Mouse (Mus musculus) yolk sac, embryonic 10.5 days (tissue): ENCODE data around the gene Socs2.

ENCODE experiments used
- DNase-seq: peaks from one replicate; pipeline ENCODE4 v3.0.0-alpha.2; 2017; ENCODE audit warnings: low spot score

Socs2 gene

DNA sequence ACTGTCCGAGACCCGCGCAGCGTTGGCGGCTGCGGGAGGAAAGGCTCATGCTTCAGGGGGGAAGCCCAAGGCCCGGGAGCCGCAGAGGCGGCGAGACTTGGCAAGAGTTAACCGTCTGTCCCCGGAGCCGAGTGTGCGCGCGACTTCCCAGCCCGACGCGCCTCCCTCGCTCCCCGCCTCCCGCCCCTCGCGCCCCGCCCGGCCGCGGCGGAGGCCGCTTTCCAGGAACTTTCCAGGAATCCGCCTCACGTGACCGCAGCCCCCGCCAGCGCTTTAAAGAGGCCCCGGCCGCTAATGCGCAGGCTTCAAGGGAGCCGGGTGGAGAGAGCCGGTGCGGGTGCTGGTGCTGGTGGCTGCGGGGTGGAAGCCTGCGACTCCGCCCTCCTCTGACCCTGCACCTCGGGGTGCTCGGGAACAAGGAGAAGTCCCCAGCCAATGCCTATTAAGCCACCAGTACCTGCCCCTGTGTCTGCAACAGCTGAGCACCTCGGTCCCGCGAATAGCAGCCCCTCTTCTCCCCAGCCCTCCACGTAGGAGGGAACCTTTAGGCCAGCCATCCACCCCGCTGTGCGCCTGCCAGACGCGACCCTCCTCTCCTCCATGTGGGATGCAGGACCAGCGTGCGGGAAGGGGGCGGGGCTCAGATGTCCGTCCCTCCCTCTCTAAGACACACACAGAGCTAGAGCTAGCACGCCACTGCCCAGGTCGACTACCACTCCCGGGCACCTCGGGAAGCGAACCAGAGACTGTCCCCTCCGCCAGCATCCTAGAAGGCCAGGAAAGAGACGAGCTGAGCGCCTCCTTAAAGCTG lies at the start of gene Socs2:
Gene Socs2 (minus strand): TSS at position 496 of the 811 bp plus-strand sequence.
- peak; percentile 93 for DNase-seq

GRCm38 (mm10) chr10:95465485-95465896 lies 48.5 kb upstream of the Socs2 start:
- DNase-seq = no peak

GRCm38 (mm10) chr10:95464527-95464926 lies 47.5 kb upstream of the Socs2 start:
- no peak for DNase-seq

DNA sequence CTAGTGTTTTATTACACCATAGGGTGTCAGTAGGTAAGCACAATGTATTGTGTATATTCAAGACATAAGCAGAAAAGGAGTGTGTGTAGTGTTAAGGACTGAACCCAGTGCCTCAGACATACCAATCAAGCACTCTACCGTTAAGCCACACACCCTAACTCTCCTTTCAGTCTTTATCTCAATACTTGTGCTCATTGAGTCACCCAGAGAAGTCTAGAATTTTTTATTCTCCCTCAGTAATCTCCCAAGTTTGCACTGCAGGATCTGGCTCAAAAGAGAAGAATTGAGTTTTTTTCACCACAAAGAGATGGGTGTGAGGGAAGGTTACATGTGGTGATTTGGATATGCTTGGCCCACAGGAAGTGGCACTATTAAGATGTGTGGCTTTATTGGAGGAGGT lies 45.3 kb upstream of the Socs2 start:
- DNase-seq = no peak

- no peak for DNase-seq
These were observed 44.1 kb upstream of the Socs2 start for GRCm38 (mm10) chr10:95461053-95461553.

- no peak for DNase-seq
These were observed 41.2 kb upstream of the Socs2 start for GRCm38 (mm10) chr10:95458050-95458806.

- DNase-seq = no peak
These were observed 40.5 kb upstream of the Socs2 start for GRCm38 (mm10) chr10:95457367-95458049.

DNA sequence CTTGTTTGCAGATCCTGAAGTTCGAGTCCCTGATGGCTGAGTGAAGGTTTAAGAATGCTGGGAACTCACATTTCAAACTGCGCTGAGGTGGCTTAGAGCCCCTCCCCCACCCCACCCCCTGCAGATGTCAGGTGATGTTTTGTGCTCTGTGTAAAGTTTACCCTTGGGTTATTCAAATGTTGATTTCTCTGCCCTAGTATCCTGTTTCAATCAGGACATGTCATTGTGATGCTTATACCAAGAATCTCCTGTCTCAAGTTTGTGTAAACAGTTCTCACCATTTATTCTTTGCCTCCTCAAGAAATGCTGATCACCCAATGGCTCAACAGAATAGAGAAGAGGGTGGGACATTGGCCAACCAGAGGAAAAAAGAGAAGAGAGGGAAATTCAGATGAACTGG lies 39.1 kb upstream of the Socs2 start:
- no peak for DNase-seq

DNA sequence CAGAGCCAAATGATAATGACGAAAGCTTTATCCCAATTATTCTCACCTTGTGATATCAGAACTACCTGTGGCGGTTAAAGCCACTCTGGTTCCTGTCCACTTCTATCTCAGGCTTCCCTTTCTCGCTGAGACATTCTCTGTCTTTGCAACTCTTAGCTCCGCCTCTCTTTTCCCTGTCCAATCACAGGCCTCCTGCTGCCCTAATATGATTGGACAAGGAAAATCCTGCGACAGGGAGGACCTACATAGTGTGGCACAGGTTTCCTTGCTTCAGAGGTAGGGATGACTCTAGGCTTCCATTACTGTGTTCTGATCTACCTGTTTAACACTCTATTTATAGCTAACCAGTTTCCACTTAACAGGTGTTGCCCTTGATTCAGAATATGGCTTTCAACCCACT lies 36.3 kb upstream of the Socs2 start:
- no peak for DNase-seq

DNA sequence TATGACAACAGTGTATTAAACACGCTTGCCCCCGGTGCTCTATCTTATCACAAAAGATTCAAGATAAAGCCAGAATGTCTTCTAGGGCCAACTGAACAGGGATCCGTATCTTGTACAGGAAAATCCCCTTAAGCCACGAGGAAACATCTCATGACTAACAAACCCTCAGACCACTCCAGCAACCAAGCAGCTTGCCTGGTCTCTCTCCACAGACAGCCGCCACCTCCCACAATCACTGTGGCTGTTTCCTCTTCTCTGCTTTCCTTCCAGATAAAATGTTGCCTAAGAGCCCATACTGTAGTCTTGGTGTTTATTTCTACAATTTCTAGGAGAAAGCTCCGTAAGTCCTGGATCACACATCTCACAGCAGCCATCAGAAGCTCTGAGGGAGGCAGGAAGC lies 32.1 kb upstream of the Socs2 start:
- no peak for DNase-seq

DNA sequence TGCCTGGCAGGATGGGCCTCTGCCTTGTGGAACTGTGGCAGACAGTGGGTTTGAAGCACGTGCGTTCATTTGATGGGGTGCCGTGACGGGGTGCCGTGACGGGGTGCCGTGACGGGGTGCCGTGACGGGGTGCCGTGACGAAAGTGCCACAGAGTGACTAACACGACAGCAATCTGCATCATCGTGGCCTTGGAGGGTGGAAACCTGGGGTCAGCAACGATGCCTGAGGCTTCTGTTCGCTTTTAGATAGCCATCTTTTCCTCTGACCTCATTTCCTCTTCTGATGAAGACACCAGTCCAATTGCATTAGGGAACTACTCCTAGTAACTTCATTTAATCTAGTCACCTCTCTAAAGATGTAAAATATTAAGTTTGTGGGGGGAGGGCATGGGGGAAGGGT lies 31.0 kb upstream of the Socs2 start:
- DNase-seq = no peak

DNA sequence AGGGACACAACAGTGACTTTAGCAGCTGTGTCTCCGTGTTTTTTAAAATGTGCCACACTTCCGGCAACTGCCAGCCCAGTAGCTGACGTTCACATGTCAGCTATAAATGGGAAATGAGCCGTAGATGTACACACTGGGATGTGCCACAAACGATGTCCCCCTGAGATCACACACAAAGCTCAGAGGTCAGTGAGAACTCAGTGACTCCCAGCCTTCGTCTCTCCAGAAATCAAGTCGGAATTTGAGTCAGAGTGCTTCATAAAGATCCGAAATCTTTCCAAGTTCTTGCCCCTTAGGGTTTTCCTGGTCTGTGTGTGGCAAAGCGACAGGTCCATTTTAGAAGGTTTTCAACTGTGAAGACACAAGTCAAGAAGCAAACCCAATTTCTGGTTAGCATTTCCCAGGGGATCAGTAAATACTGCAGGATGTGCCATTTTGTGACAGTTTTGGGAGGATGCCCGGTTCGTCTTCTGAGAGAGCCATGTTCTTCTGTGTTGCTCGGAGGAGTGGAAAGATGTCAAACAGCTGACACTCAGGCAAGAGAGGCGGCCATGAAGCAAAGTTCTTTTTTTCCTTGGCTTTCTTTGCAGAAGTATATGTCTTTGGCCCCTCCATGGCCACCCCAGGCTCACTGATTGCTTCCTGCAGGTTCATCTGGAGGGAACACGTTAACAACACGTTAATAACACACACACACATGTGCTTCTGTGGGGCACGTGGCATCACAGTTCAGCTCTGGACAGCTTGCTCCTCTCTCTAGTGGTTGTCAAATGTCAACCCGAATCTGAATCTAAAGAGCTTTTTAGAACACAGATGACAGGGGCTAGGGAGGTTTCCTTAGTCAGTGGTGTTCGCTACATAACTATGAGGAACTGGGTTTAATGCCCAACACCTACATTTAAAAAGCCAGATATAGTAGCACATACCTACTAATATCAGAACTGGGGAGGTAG lies 28.4 kb upstream of the Socs2 start:
- DNase-seq = no peak

- no peak for DNase-seq
These were observed 25.4 kb upstream of the Socs2 start for GRCm38 (mm10) chr10:95442334-95442733.

DNA sequence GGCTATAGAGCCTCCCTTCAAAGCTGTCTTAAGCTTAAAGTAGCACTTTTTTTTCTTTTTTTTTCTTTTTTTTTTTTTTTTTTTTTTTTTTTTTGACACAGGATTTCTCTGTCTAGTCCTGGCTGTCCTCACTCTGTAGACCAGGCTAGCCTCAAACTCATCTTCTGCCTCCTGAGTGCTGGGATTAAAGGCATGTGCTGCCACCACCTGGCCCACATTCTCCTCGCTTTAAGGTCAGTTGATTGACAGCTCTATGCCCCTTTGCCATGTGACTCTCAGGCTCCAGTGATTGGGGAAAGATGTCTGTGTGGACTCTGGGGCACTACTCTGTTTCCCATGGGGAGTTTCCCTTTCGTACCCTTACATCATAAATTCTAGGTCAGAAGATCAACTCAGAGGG lies 23.6 kb upstream of the Socs2 start:
- DNase-seq = no peak

- no peak for DNase-seq
These were observed 22.8 kb upstream of the Socs2 start for GRCm38 (mm10) chr10:95439718-95440339.

DNA sequence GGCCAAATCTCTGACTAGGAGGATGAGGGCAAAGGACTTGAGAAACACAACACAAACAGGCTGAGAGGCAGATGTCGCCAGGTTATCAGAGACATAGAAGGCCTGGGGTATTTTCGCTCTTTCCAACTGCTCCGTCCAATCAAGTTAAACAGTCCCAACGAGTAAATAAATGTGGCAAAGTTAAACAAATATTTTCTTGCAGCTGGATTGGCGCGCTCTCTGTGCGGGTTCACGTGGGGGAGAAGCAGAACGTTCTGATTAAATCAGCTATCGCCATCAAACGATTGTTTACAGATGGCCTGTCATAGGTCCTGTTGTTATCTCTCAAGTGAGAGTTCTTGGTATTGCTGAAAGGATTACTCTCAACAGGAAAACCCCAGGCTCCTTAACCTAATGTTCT lies 22.0 kb upstream of the Socs2 start:
- peak; percentile 19 for DNase-seq

GRCm38 (mm10) chr10:95430271-95430670 lies 13.3 kb upstream of the Socs2 start:
- no peak for DNase-seq

DNA sequence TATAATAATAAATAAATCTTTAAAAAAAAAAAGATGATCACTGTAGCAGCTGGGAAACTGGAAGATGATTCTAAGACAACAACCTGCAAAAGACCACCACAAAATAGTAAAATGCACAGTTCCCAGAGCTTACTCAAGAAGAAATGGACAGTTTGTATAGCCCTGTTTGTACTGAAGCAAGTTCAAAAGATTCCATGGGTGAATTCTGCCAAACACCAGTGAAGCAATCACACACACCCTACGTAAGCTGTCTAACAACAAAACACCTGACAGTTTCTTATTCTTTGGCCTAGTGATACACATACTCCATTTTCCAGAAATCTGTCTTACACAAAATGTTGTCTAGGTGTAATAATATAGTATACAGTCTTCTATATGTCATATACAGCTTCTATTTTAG lies 12.1 kb upstream of the Socs2 start:
- no peak for DNase-seq

DNA sequence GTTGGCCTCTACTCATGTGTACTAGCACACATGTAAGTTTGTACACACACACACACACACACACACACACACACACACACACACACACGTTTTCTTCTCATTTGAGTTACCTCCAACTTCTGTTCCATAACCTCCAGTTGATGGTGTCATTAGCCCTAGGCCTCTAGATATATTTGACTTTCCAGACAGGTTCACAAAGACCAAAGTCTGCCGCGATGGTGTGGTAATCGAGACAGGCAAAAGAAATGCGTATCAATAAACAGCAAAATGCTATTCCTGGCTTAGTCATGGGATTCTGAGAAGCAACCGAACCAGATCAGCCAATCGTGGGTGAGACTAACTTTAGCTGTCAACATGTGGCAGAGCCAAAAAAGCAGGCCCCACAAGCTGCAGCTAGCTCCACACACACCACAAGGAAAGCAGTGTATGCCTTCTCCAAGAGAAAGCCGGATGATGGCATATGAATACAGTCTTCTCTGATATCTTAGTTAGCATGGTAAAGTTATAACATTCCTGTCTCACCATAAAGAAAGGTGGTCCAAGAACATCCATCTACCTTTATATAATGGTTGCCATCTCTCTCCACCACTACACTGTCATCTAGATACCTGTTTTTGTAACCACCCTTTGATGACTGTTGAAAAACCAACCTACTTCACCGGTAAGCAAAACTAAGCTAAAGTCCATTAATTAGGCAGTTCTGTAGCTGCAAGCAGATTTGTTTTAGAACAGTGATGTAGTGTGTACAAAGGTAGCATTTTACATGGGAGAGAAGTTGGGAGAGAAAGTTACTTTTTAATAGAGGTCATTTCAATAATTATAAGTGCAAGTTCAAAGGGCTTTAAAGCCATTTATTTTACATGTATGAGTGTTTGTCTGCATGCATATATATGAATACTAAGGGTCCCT lies 9.5 kb upstream of the Socs2 start:
- no peak for DNase-seq

- no peak for DNase-seq
These were observed 5.7 kb upstream of the Socs2 start for GRCm38 (mm10) chr10:95422681-95423080.
